Mouse (Mus musculus) mesoderm, embryonic 11.5 days (tissue): ENCODE data around the gene Sufu.

Experiments
- DNase-seq: peaks from one replicate; pipeline ENCODE4 v3.0.0-alpha.2; 2012; ENCODE audit warnings: low read depth, low spot score

Gene Sufu

GRCm38 (mm10) chr19:46462574-46462973, 65.9 kb downstream of the Sufu start:
- DNase-seq = no peak

GRCm38 (mm10) chr19:46463446-46463845, 66.8 kb downstream of the Sufu start:
- no peak for DNase-seq

DNA sequence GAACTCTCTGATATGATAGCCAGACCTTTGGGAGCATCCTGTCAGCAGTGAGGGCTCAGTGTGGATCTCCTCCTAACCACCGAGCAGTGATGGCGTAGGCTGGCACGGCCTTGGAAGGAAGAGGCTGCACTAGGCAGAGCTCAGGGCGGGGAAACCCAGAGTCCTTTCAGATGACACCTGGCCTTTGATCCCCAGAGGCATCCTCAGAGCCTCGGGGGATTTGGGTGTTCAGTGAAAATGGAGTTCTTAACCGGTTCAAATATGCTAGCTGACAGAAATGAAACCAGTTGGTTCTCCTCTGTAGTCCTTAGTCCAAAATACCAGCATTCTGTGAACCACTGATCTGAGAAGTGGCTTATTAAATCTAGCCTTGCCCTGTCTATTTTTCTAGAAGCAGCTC, 69.5 kb downstream of the Sufu start:
- no peak for DNase-seq

DNA sequence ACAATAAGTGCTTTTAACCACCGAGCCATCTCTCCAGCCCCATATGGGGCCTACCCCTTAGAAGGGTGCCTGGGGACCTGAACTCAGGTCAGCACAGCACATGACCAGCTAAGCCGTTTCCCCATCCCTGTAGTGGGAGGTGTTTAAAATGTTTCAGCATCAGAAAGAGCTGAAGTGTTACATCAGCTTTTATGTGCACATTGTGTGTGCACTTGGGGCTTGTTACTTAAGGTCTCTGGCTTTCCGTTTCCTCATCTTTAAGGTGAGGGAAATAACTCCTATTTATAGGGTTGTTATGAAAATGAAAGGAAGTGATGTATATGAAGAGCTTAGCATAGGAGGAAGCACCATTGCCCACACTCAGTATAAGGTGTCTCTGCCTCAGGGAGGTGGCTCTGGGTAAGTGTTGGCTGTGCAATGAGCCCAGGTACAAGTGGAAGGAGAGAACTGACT, 70.4 kb downstream of the Sufu start:
- DNase-seq = no peak

DNA sequence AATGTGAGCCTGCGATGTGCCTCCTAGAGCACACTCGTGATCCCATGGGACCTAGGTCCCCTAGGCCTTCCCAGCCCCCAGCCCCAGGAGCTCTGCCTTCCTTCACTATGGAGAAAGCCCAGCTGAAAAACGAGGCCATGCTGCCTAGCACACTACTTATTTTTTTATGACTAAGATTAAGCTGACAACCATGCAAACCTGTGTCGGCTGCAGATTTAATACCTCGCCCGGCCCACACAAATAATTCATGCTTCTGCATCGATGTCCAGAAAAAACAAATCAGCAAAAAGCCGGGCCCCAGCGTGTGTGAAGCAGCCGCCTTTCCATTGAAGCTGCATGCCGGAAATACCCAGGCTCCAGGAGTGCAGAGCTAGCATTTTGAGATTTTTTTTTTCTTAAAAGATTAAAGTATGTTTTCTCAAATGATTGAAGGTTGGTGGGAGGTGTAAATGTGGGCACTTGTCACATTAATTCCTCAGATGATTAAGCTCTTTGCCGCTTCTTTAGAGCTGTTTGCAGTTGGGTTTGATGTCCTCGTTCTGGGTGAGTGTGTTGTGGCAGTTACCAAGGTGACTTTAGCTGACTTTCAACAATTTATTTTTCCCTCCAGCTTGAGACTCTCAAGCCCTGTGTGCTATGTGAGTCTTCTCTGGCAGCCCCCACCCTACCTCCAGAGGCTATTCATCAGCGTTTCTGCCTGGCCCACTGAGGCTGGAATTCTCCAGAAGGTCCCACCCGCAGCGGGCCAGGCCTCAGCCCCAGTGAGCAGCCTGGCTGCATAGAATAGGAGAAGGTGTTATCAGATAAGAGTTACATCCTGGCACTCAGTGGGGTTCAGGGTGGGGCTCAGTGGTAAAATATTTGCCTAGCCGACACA, 73.9 kb downstream of the Sufu start:
- DNase-seq = no peak

DNA sequence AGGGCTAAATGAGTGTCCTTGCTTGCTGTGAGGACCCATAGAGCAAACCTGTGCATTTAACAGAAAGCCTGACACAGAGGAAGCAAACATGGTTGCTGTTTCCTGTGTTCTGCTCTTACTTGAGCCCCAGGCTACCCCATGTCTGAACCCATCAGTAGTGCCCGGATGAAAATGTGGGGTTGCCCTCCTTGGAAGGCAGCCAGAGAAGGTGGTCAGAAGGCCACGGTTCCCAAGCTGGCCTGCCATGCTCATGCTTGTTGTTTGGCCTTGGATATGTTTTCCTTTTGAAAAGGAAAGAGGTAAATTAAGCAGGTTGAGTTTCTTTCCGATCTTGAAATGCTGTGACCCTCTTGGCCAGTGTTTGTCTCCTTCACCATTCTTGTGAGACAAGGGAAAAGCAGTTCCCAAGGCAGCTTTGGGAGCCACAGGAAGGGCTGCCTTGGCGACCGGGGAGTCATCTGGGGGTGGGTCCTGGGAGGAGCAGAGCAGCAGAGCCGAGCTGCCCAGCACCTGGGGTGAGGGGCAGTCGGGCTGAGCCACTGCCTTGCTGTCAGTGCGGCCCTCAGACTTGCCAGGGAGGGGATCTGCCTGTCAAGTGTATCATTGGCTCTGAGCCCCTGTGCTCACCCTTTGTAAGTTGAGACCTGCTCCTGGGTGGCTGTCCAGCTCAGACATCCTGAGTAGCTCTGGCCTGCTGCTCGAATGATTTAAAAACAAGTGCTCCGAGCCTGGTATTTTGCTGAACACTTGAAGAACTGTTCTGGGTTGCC, 74.8 kb downstream of the Sufu start:
- DNase-seq = peak; percentile 51

DNA sequence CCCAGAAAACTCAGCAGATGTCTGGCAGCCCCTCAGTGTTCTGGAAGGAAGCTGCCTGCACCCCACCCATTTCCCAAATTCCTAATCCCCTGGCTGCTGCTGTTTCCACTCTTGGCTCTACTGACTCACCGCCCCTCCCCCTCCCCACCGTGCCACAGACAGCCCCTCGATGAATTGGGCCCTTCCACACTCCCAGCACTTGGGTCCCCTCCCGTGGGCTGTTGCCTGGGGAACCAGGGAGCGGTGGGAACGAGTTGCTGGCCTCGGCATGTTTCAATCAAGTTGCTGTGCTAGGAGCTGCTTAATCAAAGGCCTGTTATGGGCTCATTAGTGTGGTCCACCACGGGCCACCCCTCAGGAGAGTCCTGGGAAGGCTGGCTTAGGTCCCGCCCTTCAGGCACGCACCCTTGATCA, 80.7 kb downstream of the Sufu start:
- no peak for DNase-seq

- DNase-seq = no peak
Measured at GRCm38 (mm10) chr19:46478242-46478641, 81.5 kb downstream of the Sufu start.

- DNase-seq = no peak
Measured at GRCm38 (mm10) chr19:46478826-46479225, 82.1 kb downstream of the Sufu start.

DNA sequence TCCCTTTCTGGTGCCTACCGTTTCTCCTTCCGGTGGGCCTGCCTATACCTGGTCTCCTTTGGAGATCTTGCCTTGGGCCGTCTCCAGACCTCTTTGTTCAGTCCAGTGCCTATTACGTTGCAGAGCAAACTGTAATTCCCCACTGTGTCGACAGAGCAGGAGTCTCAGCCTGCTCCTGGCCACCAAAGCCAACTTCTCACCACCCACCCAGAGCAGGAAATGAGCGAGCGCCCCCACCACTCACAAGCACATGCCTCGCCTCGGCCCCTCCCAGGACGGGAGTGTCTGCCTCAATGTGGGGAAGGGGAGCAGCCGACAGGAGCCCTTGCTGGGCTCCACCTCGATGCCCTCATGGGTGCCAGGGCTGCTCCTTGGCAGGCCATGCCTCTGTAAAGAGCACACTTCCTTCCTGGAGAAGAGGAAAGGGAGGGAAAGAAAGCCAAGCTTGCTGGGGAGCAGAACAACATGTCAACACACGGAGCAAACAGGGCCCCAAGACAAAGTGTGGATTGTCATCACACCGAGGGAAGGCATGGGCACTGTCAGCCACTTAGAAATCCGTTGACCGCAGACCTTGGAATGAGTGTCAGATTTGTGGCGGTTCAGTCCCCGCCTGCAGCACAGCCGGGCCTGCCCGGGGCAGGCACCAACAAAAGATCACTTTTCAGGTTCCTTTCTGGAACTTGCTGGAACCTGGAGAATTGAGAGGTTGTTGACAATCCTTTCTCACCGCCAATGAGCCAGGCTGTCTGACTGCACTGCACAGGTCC, 82.8 kb downstream of the Sufu start:
- DNase-seq = no peak

GRCm38 (mm10) chr19:46480624-46481345, 84.1 kb downstream of the Sufu start:
- no peak for DNase-seq

DNA sequence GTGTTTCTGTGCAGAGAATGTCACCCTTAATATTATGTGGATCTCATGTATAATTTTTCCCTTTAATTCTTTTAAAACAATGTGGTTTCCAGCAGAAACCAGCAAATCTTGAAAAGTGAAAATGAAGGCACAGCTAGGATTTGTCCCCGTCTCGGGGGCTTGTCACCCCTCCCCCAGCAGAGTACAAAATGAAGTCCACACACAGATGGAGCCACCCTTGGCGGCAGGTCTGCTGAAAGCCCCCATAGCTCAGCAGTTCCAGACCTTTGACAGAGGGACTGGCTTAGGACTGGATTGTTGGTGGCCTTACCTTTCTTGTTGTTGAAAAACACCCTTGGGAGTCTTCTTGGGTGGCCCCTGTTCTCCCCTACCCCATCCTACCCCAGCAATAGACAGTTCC, 84.7 kb downstream of the Sufu start:
- DNase-seq = no peak

GRCm38 (mm10) chr19:46481756-46482155, 85.1 kb downstream of the Sufu start:
- DNase-seq = no peak

GRCm38 (mm10) chr19:46482896-46483516, 86.3 kb downstream of the Sufu start:
- no peak for DNase-seq

DNA sequence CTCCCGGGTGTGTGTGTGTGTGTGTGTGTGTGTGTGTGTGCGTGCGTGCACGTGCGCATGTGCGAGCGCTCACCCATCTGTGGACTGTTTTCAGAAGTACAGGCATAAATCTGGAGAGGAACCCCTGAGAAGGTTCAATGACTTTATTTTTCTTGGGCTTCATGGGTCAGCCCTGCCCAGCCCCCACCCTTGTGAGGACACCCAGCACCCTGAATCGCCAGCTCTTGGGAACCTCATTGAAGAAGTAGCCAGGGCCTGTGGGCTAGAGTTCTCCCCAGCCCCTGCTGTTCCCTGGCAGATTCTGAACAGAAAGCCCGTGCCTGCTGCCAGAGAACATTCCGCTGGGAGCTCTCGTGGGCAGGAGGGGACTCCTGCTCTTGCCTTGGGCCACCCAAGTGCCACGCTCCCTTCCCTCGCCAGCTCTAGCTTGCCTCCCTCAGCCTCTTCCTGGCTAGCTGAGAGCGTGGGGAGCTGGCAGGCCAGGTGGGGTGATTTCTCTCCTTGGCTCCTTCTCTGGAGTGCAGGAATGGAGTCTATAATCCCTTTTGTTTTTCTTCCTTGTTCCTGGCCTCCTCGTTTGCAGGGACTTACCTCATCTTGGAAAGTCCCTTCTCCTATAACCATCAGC, 87.1 kb downstream of the Sufu start:
- no peak for DNase-seq

DNA sequence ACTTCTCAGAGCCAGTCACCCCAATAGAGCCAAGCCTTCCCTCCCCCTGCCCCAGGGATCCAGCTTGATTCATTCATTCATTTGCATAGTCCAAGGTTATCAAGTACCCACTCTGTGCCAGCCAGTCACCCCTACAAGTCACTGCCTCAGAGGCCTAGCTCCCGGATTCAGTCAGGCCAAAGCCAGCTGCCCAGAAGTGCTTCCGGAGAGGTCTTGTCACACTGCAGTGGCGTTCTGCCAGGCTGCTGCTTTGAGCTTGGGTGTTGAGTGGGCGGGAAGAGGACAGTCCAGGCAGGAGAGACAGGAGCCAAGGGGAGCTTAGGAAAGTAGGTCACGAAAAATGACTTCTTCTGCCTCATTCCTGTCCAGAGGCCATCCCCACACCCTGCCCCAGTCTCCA, 87.8 kb downstream of the Sufu start:
- DNase-seq = no peak

- no peak for DNase-seq
Measured at GRCm38 (mm10) chr19:46485847-46486246, 89.2 kb downstream of the Sufu start.

DNA sequence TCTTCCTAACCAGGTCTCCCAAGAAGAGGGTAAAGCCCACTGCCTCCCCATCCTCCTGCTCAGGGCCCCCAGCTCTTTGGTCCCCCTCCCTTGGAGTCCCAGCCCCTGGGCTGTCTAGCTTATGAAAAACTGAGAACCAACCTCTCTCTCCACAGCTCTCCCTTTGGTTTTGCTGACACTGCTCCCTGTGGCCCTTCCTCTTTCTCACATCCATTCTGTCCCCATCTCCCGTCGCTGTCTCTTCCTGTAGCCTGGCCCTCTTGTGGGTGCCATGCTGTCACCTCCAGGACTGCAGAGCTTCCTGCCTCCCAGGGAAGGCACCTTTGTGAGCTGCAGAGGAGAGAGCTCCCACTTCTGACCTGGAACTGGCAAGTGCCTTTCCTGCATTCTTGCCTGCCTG, 90.0 kb downstream of the Sufu start:
- no peak for DNase-seq

DNA sequence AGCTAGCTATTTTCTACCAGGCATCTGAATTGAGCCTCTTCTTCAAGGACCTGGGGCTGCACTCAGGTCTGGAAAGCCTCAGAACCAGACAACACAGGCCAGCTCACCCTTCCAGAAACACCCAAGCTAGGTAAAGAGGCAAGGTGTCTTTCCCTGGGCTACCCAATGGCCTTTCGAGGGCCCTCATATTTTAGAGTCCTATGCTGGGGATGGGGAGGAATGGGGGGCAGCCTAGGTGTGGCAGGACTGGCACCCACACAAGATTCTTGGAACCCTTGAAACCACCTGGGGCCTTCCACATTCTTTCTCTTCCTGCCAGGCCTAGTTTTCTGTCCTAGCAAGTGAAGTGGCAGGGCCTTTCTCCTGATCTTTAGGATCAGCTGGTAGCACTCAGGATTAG, 92.8 kb downstream of the Sufu start:
- no peak for DNase-seq

DNA sequence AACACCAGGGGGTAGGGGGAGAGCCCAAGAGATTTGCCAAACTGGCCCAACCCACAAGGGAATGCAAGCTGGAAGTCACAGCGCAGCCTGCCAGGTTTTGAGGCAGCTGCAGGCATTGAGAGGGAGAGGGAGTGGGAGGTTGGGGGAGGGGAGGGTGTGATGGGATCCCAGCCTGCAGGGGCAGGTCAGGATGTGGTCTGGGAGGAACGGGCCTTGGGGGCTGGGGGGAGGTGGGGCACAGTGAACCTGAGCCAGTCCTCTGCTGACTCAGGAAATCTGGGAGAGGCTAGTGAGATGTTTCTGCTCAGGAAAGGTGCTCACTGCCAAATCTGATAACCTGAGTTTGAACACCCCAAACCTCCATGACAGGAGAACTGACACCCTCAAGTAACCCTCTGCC, 93.9 kb downstream of the Sufu start:
- peak; percentile 59 for DNase-seq
